Mouse (Mus musculus): ENCODE data around the gene Ephb1. TPM values are rescaled to one million over a fixed set of nuclear protein-coding genes. Genes with fewer than 3 reads are reported as not detected.

Gene Ephb1
- 0.17 and 0.23 TPM in 2 replicates for polyA plus RNA-seq (2015; fragmentation: Nextera tagmentation; extraction: Ambion mirVana)

DNA sequence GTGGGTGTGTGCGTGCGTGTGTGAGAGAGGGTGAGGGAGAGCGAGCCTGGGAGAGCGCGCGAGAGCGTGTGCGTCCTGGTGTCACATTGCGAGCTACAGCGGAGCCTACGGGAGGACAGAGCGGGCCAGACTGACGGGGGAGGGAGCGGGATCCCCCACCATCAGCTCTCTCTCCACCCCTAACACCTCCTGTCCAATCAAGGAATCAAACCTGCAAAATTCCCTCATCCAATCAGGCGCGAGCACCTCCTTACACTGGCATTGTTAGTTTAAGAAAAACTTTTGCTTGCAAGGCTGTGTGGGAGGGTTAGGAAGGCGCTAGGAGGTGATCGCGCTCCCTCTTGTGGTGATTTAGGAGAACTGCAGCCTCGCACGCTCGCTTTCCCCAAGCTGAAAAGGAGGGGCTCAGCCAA, at the start of gene Ephb1:
Gene Ephb1, minus strand, starts transcription at position 133 of the 413 bp plus-strand sequence.
- peak; percentile 64 for DNase-seq (ENCODE audit: low spot score)

DNA sequence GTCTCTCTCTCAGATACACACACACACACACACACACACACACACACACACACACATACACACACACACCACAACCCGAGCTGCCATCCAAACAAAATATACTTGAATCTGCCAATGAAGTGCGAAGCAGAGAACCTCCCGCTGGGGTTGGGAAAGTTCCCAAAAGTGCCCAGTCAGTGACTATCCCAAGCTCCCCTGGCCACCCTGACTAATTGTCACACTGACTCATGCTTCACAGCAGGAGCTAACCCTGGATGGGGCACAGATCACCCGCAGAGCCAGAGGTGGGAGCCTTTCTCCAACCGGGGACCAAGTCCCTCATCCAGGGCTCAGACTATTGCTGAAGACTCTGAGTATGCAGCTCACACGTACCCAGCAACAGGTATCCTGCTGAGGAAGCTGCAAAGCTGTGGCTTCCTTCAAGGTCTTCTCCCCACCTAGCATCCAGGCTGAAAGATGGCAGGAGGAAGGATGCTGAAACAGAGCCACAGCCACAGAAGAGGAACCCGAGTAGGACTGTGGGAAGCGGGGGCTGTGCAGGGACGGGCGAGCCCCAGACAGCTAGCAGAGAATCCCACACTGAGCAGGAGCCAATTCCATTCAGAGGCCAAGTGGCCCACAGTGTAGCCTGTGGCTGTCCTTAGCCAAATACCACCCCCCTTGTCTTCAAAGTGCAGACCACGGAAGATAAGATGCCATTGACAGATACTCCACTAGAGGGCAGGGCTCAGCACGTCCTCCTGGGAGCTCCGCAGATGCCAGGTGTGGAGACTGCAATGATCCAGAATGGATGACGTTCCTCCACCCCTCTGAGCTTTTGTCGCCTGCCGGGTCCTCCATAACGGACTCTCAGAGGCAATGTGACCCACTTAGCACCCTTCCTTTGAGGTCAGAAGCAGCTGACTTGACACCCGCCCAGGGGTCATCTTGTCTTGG, 48.9 kb upstream of the Ephb1 start:
- DNase-seq (ENCODE audit: low spot score), result peak; percentile 12

DNA sequence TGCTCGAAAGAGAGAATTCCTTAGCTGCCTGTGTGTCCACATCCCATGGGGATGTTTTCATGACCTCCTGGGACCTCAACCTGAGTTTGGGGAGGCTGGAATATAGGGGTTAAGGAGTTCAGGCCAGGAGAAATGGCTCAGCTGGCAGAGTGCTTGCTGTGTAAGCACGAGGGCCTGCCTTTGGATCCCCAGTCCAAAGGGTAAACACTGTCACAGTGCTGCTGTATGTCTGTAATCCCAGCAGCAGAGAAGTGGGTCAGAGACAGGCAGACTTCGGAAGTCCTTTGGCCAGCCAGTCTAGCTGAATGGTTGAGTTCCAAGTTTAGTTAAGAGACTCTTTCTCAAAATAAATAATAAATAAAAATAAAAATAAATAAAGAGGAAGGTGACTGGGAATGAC, 48.2 kb upstream of the Ephb1 start:
- DNase-seq (ENCODE audit: low spot score), result no peak

DNA sequence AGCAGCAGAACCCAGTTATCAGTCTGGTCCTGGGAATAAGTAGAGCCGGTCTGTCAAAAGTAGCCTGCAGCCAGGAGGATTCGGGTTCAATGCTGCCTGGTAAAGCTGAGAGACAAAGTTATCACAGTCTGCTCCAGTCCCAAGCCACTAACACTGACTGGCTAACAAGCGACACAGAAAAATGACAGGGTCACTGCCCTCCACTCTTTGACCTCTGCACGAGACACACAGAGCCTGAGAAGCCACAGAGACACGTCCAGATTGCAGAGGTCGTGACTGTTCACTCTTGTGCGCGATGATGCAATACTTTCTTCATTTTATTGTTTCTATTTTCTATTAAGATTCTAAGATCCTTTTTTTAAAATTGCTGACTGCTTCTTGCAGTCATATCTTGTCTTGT, 33.8 kb upstream of the Ephb1 start:
- no peak for DNase-seq (ENCODE audit: low spot score)

GRCm38 (mm10) chr9:102386816-102387215, 32.3 kb upstream of the Ephb1 start:
- DNase-seq (ENCODE audit: low spot score), result no peak

- no peak for DNase-seq (ENCODE audit: low spot score)
Observed at GRCm38 (mm10) chr9:102380235-102380634, 25.7 kb upstream of the Ephb1 start.

GRCm38 (mm10) chr9:102374661-102375060, 20.2 kb upstream of the Ephb1 start:
- DNase-seq (ENCODE audit: low spot score), result no peak

DNA sequence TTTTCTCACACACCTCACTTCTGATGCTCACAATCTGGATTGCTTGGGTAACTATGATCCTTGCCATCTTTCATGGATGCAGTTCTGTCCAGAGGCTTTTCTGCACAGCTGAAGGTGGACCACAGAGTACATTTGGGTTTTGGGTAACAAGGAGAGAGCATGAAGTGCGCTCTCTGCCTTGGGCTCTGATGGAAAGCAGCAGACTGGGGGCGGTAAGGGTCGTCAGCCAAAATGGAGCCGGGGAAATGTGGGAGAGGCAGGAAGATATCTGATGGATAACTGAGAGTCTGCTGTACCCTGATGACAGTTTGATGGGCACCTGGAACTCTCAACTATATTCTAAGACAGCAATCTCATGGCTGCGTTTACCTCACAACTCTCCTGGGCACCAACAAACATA, 19.4 kb upstream of the Ephb1 start:
- DNase-seq (ENCODE audit: low spot score), result no peak

- no peak for DNase-seq (ENCODE audit: low spot score)
Observed at GRCm38 (mm10) chr9:102371936-102372335, 17.4 kb upstream of the Ephb1 start.

- no peak for DNase-seq (ENCODE audit: low spot score)
Observed at GRCm38 (mm10) chr9:102371036-102371770, 16.7 kb upstream of the Ephb1 start.

DNA sequence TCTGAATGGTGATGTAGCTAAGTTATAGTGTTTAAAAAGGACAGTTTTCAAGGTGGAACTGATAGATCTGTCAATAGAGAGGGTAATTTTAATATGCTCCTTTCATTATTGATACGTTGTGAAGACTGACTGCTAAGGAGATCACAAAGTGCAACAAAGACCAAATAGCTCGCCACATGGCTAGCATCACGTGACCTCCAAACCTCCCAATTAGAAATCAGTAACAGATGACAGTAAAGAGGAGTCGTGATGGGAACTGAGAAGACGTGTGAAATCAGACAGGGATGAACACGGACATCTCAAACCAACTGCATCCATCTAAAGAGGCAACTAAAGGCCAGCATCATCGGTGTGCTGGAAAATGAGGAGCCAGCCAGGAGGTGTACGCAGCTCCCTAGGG, 15.6 kb upstream of the Ephb1 start:
- no peak for DNase-seq (ENCODE audit: low spot score)

- no peak for DNase-seq (ENCODE audit: low spot score)
Observed at GRCm38 (mm10) chr9:102369141-102369540, 14.6 kb upstream of the Ephb1 start.

- no peak for DNase-seq (ENCODE audit: low spot score)
Observed at GRCm38 (mm10) chr9:102367796-102368195, 13.3 kb upstream of the Ephb1 start.

DNA sequence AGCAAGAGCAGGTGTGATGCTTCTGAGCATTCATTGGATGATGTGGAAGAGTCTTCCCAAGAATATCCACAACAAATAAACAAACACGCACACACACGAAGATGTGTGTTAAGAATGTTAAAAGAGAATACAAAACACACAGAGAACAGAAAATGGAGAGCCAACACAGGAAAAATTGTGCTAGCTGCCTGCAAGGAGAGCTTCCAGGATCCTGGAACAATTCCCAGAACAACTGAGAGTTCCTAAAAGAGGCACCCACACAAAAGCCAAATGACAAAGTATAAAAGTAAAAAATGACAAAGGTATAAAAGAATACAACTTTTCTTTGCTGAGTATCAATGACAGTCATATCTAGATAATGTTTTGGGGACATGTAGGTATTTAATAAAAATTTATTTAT, 11.0 kb upstream of the Ephb1 start:
- DNase-seq (ENCODE audit: low spot score), result no peak

- no peak for DNase-seq (ENCODE audit: low spot score)
Observed at GRCm38 (mm10) chr9:102359311-102359710, 4.8 kb upstream of the Ephb1 start.

DNA sequence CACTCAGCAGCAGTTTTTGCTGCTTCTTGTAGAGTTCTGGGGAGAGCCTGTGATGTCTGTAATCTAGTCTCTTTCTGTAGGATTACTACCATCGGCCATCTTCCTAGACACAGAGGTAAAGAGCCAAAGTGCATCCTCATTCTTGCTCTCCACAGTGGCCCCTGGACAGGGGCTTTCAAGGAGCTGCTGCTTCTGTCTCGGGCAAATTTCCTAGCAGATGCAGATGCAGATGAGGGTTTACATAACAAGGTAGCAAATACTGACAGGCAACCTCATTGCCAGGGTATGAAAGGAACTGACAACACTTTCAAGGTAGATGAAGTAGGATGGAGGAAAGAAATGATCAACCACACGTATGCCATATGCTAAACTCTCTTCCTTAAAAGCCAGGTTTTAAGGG, 4.2 kb upstream of the Ephb1 start:
- no peak for DNase-seq (ENCODE audit: low spot score)

- no peak for DNase-seq (ENCODE audit: low spot score)
Observed at GRCm38 (mm10) chr9:102358011-102358410, 3.5 kb upstream of the Ephb1 start.

DNA sequence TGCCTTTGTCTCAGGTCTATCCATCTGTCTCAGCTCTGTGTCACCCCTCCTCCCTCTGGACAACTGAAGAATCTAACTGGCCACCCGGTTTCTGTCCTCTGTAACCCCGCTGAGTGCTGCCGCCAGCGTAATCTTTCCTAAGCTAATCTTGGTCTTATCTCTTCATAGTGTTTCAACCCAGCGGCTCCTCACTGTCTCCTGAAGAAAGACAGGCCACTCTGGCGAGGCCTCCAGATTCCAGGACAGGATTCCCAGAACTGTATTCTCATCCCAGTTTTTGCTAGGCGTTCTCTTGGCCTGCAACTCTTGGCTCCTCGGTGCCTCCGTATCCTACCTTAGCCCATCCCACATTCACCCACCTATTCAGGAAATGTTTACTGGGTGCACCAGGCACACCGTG, 2.0 kb upstream of the Ephb1 start:
- DNase-seq (ENCODE audit: low spot score), result no peak

DNA sequence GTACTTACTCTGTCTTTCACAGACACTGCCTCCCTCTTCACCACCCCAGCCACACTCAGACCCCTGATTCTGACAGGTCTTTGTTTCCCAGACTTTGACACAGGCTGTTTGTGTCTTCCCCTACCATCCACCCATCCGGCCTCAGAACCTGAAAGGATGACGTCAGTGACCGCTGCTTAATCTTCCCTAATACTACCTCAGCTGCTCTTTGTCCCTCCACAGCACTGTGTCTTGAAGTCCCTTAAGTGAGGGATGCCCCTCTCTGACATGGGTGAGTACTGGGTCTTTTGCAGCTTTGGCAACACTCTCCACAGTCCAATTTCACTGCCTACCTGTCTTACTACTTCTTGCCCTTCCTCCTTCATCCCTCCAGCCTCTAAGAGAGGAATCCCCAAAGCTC, 1.2 kb upstream of the Ephb1 start:
- no peak for DNase-seq (ENCODE audit: low spot score)

DNA sequence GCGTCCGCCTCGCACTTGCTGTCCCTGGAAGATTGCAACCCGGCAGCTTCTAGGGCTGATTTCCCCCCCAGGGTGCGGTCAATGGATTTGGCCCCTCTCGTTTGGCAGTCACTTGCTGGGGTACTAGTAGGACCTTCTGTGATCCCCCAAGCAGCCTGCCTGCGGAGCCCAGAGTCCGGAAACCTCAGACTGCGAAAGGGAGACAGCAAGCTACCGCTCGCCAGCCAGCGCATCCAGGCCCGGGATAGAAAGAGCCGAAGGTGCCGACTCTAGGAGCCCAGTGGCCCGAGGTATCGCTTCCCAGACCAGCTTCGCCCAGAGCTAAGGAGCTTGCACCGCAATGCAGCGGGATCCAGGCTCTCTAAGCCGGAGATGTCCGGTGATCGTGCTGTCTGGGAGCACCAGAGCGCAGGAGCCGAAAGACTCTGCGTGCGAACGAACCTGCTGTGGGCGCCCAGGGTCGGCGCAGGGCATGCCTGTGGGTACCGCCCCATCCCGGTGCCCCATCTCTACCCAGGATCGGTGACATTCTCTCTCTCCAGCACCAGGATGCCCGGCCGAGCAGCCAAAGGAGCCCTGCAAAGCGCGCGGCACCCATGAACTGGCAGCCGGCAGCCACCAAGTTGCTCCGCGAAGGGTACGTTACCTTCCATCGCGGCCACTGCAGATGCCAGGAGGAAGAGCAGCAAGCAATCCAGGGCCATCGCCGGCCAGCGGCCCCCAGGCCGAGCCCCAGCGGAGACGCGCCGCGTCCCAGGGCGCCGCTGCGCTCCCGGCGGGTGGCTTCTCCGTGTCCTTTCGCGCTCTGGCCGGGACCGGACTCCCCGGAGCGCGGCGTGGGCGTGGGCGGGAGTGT, 629 bp downstream of the Ephb1 start:
- DNase-seq (ENCODE audit: low spot score), result no peak

- DNase-seq (ENCODE audit: low spot score), result no peak
Observed at GRCm38 (mm10) chr9:102353056-102353635, 1.3 kb downstream of the Ephb1 start.
